Mouse (Mus musculus) liver, adult 2 months (tissue): ENCODE measurements around the gene Slc25a28. TPM values are rescaled to one million over a fixed set of nuclear protein-coding genes. Genes with fewer than 3 reads are reported as not detected.

Experiments used
- DNase-seq: peaks from one replicate; pipeline ENCODE4 v3.0.0-alpha.2; 2011; ENCODE audit warnings: low read depth, low spot score; ENCODE audit errors: extremely low read depth
- H3K27ac ChIP-seq: fragments of 200-500 bp; replicated peaks from 2 replicates; pipeline ENCODE4 v1.5.1; 2012; ENCODE audit warnings: low read depth, mild to moderate bottlenecking, control low read depth, inconsistent platforms, low read length; ENCODE audit not compliant: insufficient read depth
- H3K27me3 ChIP-seq: fragments of 200-500 bp; 2 replicates; pipeline ENCODE4 v1.6.1; 2012; ENCODE audit warnings: mild to moderate bottlenecking, moderate library complexity, low read length, inconsistent platforms; ENCODE audit not compliant: control insufficient read depth, insufficient read depth
- H3K36me3 ChIP-seq: fragments of 200-500 bp; 2 replicates; pipeline ENCODE4 v1.6.1; 2012; ENCODE audit warnings: low read length, inconsistent platforms; ENCODE audit not compliant: control insufficient read depth, insufficient read depth
- H3K4me1 ChIP-seq: fragments of 200-500 bp; 2 replicates; pipeline ENCODE4 v1.6.1; 2011; ENCODE audit warnings: low read length; ENCODE audit not compliant: control insufficient read depth, insufficient read depth
- H3K4me3 ChIP-seq: fragments of 200-500 bp; 2 replicates; pipeline ENCODE4 v1.5.1; 2011; ENCODE audit warnings: low read depth, mild to moderate bottlenecking, control low read depth, low read length, moderate library complexity; ENCODE audit not compliant: insufficient read depth
- H3K79me2 ChIP-seq: fragments of 200-500 bp; 2 replicates; pipeline ENCODE4 v1.6.1; 2012; ENCODE audit warnings: inconsistent platforms, mild to moderate bottlenecking, low read length, moderate library complexity; ENCODE audit not compliant: control insufficient read depth, insufficient read depth
- H3K9ac ChIP-seq: fragments of 200-500 bp; 2 replicates; pipeline ENCODE4 v1.6.1; 2012; ENCODE audit warnings: low read depth, mild to moderate bottlenecking, control low read depth, inconsistent platforms, low read length
- CTCF ChIP-seq: fragments of 200-500 bp; IDR thresholded peaks from 2 replicates; pipeline ENCODE4 v1.5.1; 2011; ENCODE audit warnings: low read depth, low read length, control low read depth
- POLR2A ChIP-seq: fragments of 200-500 bp; IDR thresholded peaks from 2 replicates; pipeline ENCODE4 v1.6.1; 2011; ENCODE audit warnings: low read length, control low read depth; ENCODE audit not compliant: insufficient read depth; ENCODE audit errors: extremely low read depth
- WGBS: fragments of 180-500 bp; shearing (Covaris S2); methylation state at CpG from one replicate; pipeline ENCODE4 v1.1.7; 2018; 5-methylcytosine and 5-hydroxymethylcytosine counted together
- polyA plus RNA-seq: library from polyadenylated mRNA; depleted of rRNA; stranded (reverse); fragments of >200 nt; gene quantifications from 2 replicates; pipeline ENCODE4 v1.2.3, GENCODE M21; 2012
- total RNA-seq: library from RNA; depleted of rRNA; stranded (reverse); fragments of >200 nt; gene quantifications from 2 replicates; pipeline ENCODE4 v1.2.3, GENCODE M21; 2014

The Slc25a28 gene
- total and polyA plus RNA-seq, 2 experiments, result 20.5 to 43.0 TPM

GRCm38 (mm10) chr19:43659632-43660031 is 15.0 kb downstream of the Slc25a28 start:
- H3K27ac ChIP-seq, result no peak overlapping the region

GRCm38 (mm10) chr19:43655735-43656492 is 18.8 kb downstream of the Slc25a28 start:
- Histone ChIP-seq H3K4me1 (no peaks in the 10 kb centered on the region), H3K27ac (no peak overlapping the region), H3K4me3 (no peak overlapping the region), H3K9ac (no peak overlapping the region), H3K79me2 (no peaks in the 10 kb centered on the region), H3K27me3 (no peaks in the 10 kb centered on the region), H3K36me3 (no peaks in the 10 kb centered on the region)
- peak; percentile 47 for DNase-seq
- TF ChIP-seq CTCF (peak; percentile 80), POLR2A (no peak)
- 47% methylated on average over 11 of the region's 11 CpGs for WGBS

More at GRCm38 (mm10) chr19:43659632-43660031, 15.0 kb downstream of the Slc25a28 start:
- no peaks in the 10 kb centered on the region for H3K79me2 ChIP-seq
- no peaks in the 10 kb centered on the region for H3K4me1 ChIP-seq
- H3K36me3 ChIP-seq, result no peaks in the 10 kb centered on the region; the same call in none of the 2 replicates
- no peak for TF ChIP-seq POLR2A
- TF ChIP-seq CTCF, result no peak
- H3K27me3 ChIP-seq, result no peaks in the 10 kb centered on the region
- WGBS, result 70% methylated on average over 6 of the region's 6 CpGs
- H3K4me3 ChIP-seq, result no peak overlapping the region
- H3K9ac ChIP-seq, result no peak overlapping the region
- no peak for DNase-seq

- DNase-seq, result no peak
- Histone ChIP-seq H3K27me3 (0 out of 2 replicates have a peak, but pooled peaks cover 2% of the 10 kb centered on the region), H3K4me1 (no peaks in the 10 kb centered on the region), H3K36me3 (no peaks in the 10 kb centered on the region), H3K9ac (no peak overlapping the region), H3K79me2 (no peaks in the 10 kb centered on the region), H3K4me3 (no peak overlapping the region), H3K27ac (no peak overlapping the region)
- TF ChIP-seq POLR2A, result no peak
- no peak for TF ChIP-seq CTCF
- 55% methylated on average over 8 of the region's 8 CpGs for WGBS
Observed at GRCm38 (mm10) chr19:43651241-43651785, 23.4 kb downstream of the Slc25a28 start.

- Histone ChIP-seq H3K9ac (no peak overlapping the region), H3K27ac (no peak overlapping the region), H3K79me2 (no peaks in the 10 kb centered on the region), H3K4me3 (no peak overlapping the region), H3K4me1 (no peaks in the 10 kb centered on the region), H3K36me3 (no peaks in the 10 kb centered on the region), H3K27me3 (0 out of 2 replicates have a peak, but pooled peaks cover 2% of the 10 kb centered on the region)
- WGBS, result 94% methylated on average over 4 of the region's 4 CpGs
- no peak for DNase-seq
- no peak for TF ChIP-seq POLR2A
- TF ChIP-seq CTCF, result no peak
Observed at GRCm38 (mm10) chr19:43648343-43648742, 26.3 kb downstream of the Slc25a28 start.

- Histone ChIP-seq H3K27me3 (0 out of 2 replicates have a peak, but pooled peaks cover 2% of the 10 kb centered on the region), H3K79me2 (no peaks in the 10 kb centered on the region), H3K4me3 (no peak overlapping the region), H3K27ac (no peak overlapping the region), H3K36me3 (no peaks in the 10 kb centered on the region), H3K9ac (no peak overlapping the region), H3K4me1 (no peaks in the 10 kb centered on the region)
- TF ChIP-seq POLR2A (no peak), CTCF (no peak)
- 89% methylated on average over 9 of the region's 9 CpGs for WGBS
- no peak for DNase-seq
Observed at GRCm38 (mm10) chr19:43647261-43647660, 27.4 kb downstream of the Slc25a28 start.

GRCm38 (mm10) chr19:43646852-43647251 is 27.8 kb downstream of the Slc25a28 start:
- Histone ChIP-seq H3K4me3 (no peak overlapping the region), H3K4me1 (no peaks in the 10 kb centered on the region), H3K27me3 (0 out of 2 replicates have a peak, but pooled peaks cover 2% of the 10 kb centered on the region), H3K36me3 (no peaks in the 10 kb centered on the region), H3K27ac (no peak overlapping the region), H3K79me2 (no peaks in the 10 kb centered on the region), H3K9ac (no peak overlapping the region)
- WGBS, result 57% methylated on average over 7 of the region's 7 CpGs
- no peak for DNase-seq
- no peak for TF ChIP-seq POLR2A
- no peak for TF ChIP-seq CTCF
